Mouse (Mus musculus) bone marrow, adult 2 months (tissue): ENCODE measurements at regions not wholly inside any gene's neighbourhood (a gene's known extent, or its start where the extent isn't known, plus 50 kb on each side); places are given as distances from the start of the nearest gene placed in this dataset.

Source experiments
- CTCF ChIP-seq: fragments of 200-500 bp; IDR thresholded peaks from 2 replicates; pipeline ENCODE4 v1.5.1; 2011; ENCODE audit warnings: low read length, control low read depth; ENCODE audit not compliant: control insufficient read depth, insufficient read depth
- POLR2A ChIP-seq: fragments of 200-500 bp; IDR thresholded peaks from 2 replicates; pipeline ENCODE4 v1.6.1; 2011; ENCODE audit warnings: low read depth, mild to moderate bottlenecking, control low read depth, low read length, borderline replicate concordance; ENCODE audit not compliant: control insufficient read depth

DNA sequence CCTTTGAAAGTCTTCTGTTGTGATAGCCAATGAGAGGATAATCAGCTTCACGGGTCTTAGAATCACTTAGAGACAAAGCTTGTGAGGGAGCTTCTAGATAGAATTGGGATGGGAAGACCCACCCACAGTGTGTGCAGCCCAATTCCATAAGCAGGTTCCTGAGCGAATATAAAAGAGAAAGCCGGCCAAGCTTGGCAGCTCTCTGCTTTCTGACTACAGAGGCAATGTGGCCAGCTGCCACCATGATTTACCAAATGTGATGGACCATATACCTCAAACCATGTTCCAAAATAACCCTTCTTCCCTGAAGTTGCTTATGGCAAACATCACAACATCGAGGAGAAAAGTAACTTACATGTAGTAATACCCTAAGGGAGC, 143.1 kb upstream of the Snx19 start:
- TF ChIP-seq POLR2A: no peak
- no peak for TF ChIP-seq CTCF
